Mouse (Mus musculus) intestine, postnatal 0 days (tissue): ENCODE measurements around the gene Cacna1e. TPM values are rescaled to one million over a fixed set of nuclear protein-coding genes. Genes with fewer than 3 reads are reported as not detected.

Experiments
- ATAC-seq: fragments of 200-750 bp; cut with Nextera tagmentation; 2 replicates; pipeline ENCODE4 v1.8.0; 2017; ENCODE audit warnings: mild to moderate bottlenecking, moderate TSS enrichment, moderate library complexity
- H3K27ac ChIP-seq: fragments of 300-500 bp; sonication (generic); 2 replicates; pipeline ENCODE4 v1.5.1; 2014; ENCODE audit warnings: mild to moderate bottlenecking, low read depth, low read length, moderate library complexity
- H3K27me3 ChIP-seq: fragments of 300-500 bp; sonication (generic); replicated peaks from 2 replicates; pipeline ENCODE4 v1.6.1; 2014; ENCODE audit warnings: low read length, mixed read lengths; ENCODE audit not compliant: control insufficient read depth, insufficient read depth
- H3K36me3 ChIP-seq: fragments of 300-500 bp; sonication (generic); 2 replicates; pipeline ENCODE4 v1.6.1; 2014; ENCODE audit warnings: mild to moderate bottlenecking, moderate library complexity; ENCODE audit not compliant: control insufficient read depth, insufficient read depth
- H3K4me1 ChIP-seq: fragments of 300-500 bp; sonication (generic); replicated peaks from 2 replicates; pipeline ENCODE4 v1.6.1; 2014; ENCODE audit warnings: antibody characterized with exemption, low read length, mixed read lengths; ENCODE audit not compliant: control insufficient read depth, insufficient read depth
- H3K4me2 ChIP-seq: fragments of 300-500 bp; sonication (generic); replicated peaks from 2 replicates; pipeline ENCODE4 v1.6.1; 2014; ENCODE audit warnings: low read depth, mild to moderate bottlenecking, moderate library complexity
- H3K4me3 ChIP-seq: fragments of 300-500 bp; sonication (generic); 2 replicates; pipeline ENCODE4 v1.5.1; 2014; ENCODE audit warnings: low read depth, low read length
- H3K9ac ChIP-seq: fragments of 300-500 bp; sonication (generic); 2 replicates; pipeline ENCODE4 v1.6.1; 2014; ENCODE audit warnings: mild to moderate bottlenecking, low read depth, low read length
- H3K9me3 ChIP-seq: fragments of 300-500 bp; sonication (generic); 2 replicates; pipeline ENCODE4 v1.6.1; 2016; ENCODE audit warnings: mixed run types; ENCODE audit not compliant: control insufficient read depth
- CTCF ChIP-seq: sonication (generic); IDR thresholded peaks from 2 replicates; pipeline ENCODE4 v1.5.1; 2016; ENCODE audit warnings: low read depth, mild to moderate bottlenecking, control low read depth, antibody characterized with exemption, moderate library complexity
- WGBS: fragments of 180-500 bp; shearing (Covaris S2); extraction: QIAGEN DNeasy Blood & Tissue Kit; methylation state at CpG from one replicate; pipeline ENCODE4 v1.1.7; 2014; 5-methylcytosine and 5-hydroxymethylcytosine counted together
- polyA plus RNA-seq: library from polyadenylated mRNA; unstranded; fragments of >200 nt; fragmentation: Nextera tagmentation; extraction: Ambion mirVana; gene quantifications from 2 replicates; pipeline ENCODE4 v1.2.1, GENCODE M21; 2015

Cacna1e gene
- polyA plus RNA-seq, 1 experiment from 2014 or later, result 0.74 TPM

- TF ChIP-seq CTCF, result no peak
- Histone ChIP-seq H3K27ac (no peak overlapping the region), H3K9me3 (no peaks in the 10 kb centered on the region), H3K27me3 (no peaks in the 10 kb centered on the region), H3K4me1 (no peaks in the 10 kb centered on the region), H3K36me3 (no peaks in the 10 kb centered on the region), H3K9ac (no peak overlapping the region), H3K4me3 (no peak overlapping the region), H3K4me2 (no peak overlapping the region)
- ATAC-seq, result no peak
- WGBS, result 33% methylated on average over 6 of the region's 6 CpGs
These were observed 67.5 kb downstream of the Cacna1e start for GRCm38 (mm10) chr1:154816836-154817235.

DNA sequence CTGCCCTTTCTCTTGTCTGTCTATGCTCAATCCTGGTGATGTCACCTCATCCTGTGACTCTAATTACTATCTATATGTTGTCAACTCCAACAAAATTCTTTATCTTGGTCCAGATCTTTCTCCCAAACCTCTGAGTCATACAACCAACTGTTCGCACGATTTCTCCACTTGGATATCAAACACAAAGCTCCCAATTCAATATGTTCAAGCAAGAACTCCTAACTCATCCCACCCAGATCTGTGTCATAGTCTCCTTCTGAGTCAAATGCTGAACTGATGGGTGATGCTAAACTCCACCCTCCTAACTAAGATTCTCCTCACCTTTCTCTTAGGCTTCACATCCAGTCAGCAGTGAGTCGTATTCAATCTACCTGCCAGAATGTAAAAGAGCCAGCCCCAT, 68.0 kb downstream of the Cacna1e start:
- H3K9me3 ChIP-seq, result no peaks in the 10 kb centered on the region
- no peaks in the 10 kb centered on the region for H3K36me3 ChIP-seq
- H3K27me3 ChIP-seq, result no peaks in the 10 kb centered on the region
- H3K9ac ChIP-seq, result no peak overlapping the region
- 81% methylated on average over 3 of the region's 3 CpGs for WGBS
- no peaks in the 10 kb centered on the region for H3K4me1 ChIP-seq
- H3K4me3 ChIP-seq, result no peak overlapping the region
- no peak for TF ChIP-seq CTCF
- H3K4me2 ChIP-seq, result no peak overlapping the region
- ATAC-seq, result no peak
- no peak overlapping the region for H3K27ac ChIP-seq

GRCm38 (mm10) chr1:154805742-154806141, 78.6 kb downstream of the Cacna1e start:
- no peak for TF ChIP-seq CTCF
- Histone ChIP-seq H3K4me2 (no peak overlapping the region), H3K4me1 (no peaks in the 10 kb centered on the region), H3K27ac (no peak overlapping the region), H3K36me3 (no peaks in the 10 kb centered on the region), H3K27me3 (no peaks in the 10 kb centered on the region), H3K4me3 (no peak overlapping the region), H3K9ac (no peak overlapping the region), H3K9me3 (no peaks in the 10 kb centered on the region)
- no peak for ATAC-seq
- 79% methylated on average over 1 of the region's 1 CpGs for WGBS

- no peak overlapping the region for H3K4me2 ChIP-seq
- no peaks in the 10 kb centered on the region for H3K4me1 ChIP-seq
- no peaks in the 10 kb centered on the region for H3K27me3 ChIP-seq
- no peak overlapping the region for H3K4me3 ChIP-seq
- no peak overlapping the region for H3K9ac ChIP-seq
- H3K9me3 ChIP-seq, result no peaks in the 10 kb centered on the region
- H3K27ac ChIP-seq, result no peak overlapping the region
- no peak for TF ChIP-seq CTCF
- WGBS, result 93% methylated on average over 3 of the region's 3 CpGs
- no peak for ATAC-seq
- H3K36me3 ChIP-seq, result no peaks in the 10 kb centered on the region
These were observed 79.3 kb downstream of the Cacna1e start for GRCm38 (mm10) chr1:154805038-154805437.

GRCm38 (mm10) chr1:154802301-154802904, 81.9 kb downstream of the Cacna1e start:
- H3K9me3 ChIP-seq, result no peaks in the 10 kb centered on the region
- ATAC-seq, result no peak
- no peaks in the 10 kb centered on the region for H3K4me1 ChIP-seq
- H3K27me3 ChIP-seq, result no peaks in the 10 kb centered on the region
- 51% methylated on average over 5 of the region's 5 CpGs for WGBS
- no peak for TF ChIP-seq CTCF
- no peak overlapping the region for H3K4me2 ChIP-seq
- H3K36me3 ChIP-seq, result no peaks in the 10 kb centered on the region
- H3K4me3 ChIP-seq, result no peak overlapping the region
- H3K9ac ChIP-seq, result no peak overlapping the region
- H3K27ac ChIP-seq, result no peak overlapping the region

GRCm38 (mm10) chr1:154799257-154799656, 85.0 kb downstream of the Cacna1e start:
- 72% methylated on average over 31 of the region's 31 CpGs for WGBS
- Histone ChIP-seq H3K4me3 (no peak overlapping the region), H3K27me3 (no peaks in the 10 kb centered on the region), H3K27ac (no peak overlapping the region), H3K36me3 (no peaks in the 10 kb centered on the region), H3K9me3 (no peaks in the 10 kb centered on the region), H3K4me1 (no peaks in the 10 kb centered on the region), H3K9ac (no peak overlapping the region), H3K4me2 (no peak overlapping the region)
- ATAC-seq, result no peak
- TF ChIP-seq CTCF, result no peak

GRCm38 (mm10) chr1:154798771-154799170, 85.5 kb downstream of the Cacna1e start:
- H3K9ac ChIP-seq, result no peak overlapping the region
- no peak overlapping the region for H3K27ac ChIP-seq
- H3K27me3 ChIP-seq, result no peaks in the 10 kb centered on the region
- no peaks in the 10 kb centered on the region for H3K9me3 ChIP-seq
- H3K4me3 ChIP-seq, result no peak overlapping the region
- TF ChIP-seq CTCF, result no peak
- H3K4me2 ChIP-seq, result no peak overlapping the region
- no peaks in the 10 kb centered on the region for H3K36me3 ChIP-seq
- ATAC-seq, result no peak
- no peaks in the 10 kb centered on the region for H3K4me1 ChIP-seq
- WGBS, result 81% methylated on average over 2 of the region's 2 CpGs
